Mouse (Mus musculus) stomach, embryonic 15.5 days (tissue): ENCODE measurements at regions not wholly inside any gene's neighbourhood (a gene's known extent, or its start where the extent isn't known, plus 50 kb on each side); places are given as distances from the start of the nearest gene placed in this dataset.

Experiments used
- ATAC-seq: fragments of 200-750 bp; cut with Nextera tagmentation; 2 replicates; pipeline ENCODE4 v1.8.0; 2017; ENCODE audit warnings: low read depth, moderate number of reproducible peaks, moderate TSS enrichment; ENCODE audit not compliant: insufficient read depth, low FRiP score
- H3K27ac ChIP-seq: fragments of 300-500 bp; sonication (generic); 2 replicates; pipeline ENCODE4 v1.5.1; 2015; ENCODE audit warnings: mild to moderate bottlenecking, inconsistent platforms
- H3K27me3 ChIP-seq: fragments of 300-500 bp; sonication (generic); replicated peaks from 2 replicates; pipeline ENCODE4 v1.6.1; 2015; ENCODE audit warnings: inconsistent platforms
- H3K36me3 ChIP-seq: fragments of 300-500 bp; sonication (generic); 2 replicates; pipeline ENCODE4 v1.6.1; 2015; ENCODE audit warnings: inconsistent platforms
- H3K4me1 ChIP-seq: fragments of 300-500 bp; sonication (generic); 2 replicates; pipeline ENCODE4 v1.6.1; 2015; ENCODE audit warnings: inconsistent platforms
- H3K4me2 ChIP-seq: fragments of 300-500 bp; sonication (generic); 2 replicates; pipeline ENCODE4 v1.6.1; 2015; ENCODE audit warnings: mild to moderate bottlenecking, inconsistent platforms
- H3K4me3 ChIP-seq: fragments of 300-500 bp; sonication (generic); replicated peaks from 2 replicates; pipeline ENCODE4 v1.5.1; 2015; ENCODE audit warnings: inconsistent platforms
- H3K9ac ChIP-seq: fragments of 300-500 bp; sonication (generic); 2 replicates; pipeline ENCODE4 v1.6.1; 2015; ENCODE audit warnings: inconsistent platforms
- H3K9me3 ChIP-seq: fragments of 300-500 bp; sonication (generic); 2 replicates; pipeline ENCODE4 v1.6.1; 2016; ENCODE audit warnings: inconsistent platforms
- WGBS: fragments of 180-500 bp; shearing (Covaris S2); methylation state at CpG from one replicate; pipeline ENCODE4 v1.1.7; 2015; 5-methylcytosine and 5-hydroxymethylcytosine counted together

DNA sequence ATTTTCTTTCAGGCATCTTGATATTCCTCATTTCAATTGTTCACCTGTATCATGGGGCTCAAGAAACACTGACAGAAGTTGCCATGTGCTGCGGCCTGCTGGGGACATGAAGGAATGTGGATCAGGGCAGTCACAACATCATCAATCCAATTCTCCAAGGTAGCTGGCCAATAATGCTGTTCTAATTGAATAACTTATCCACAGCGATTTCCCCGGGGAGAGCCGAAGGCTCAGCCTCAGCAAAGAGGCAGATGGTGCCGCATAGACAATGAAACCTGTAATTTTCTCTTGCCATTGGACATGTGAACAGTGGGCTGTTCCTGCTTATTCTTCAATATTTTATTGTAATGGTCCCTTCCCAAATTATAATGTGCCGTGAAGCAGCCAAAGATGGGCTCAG lies 429.1 kb upstream of the Klf12 start:
- no peaks in the 10 kb centered on the region for H3K27me3 ChIP-seq
- H3K36me3 ChIP-seq = no peaks in the 10 kb centered on the region
- no peaks in the 10 kb centered on the region for H3K4me1 ChIP-seq
- no peak overlapping the region for H3K4me3 ChIP-seq
- WGBS = 86% methylated on average over 6 of the region's 6 CpGs
- no peak for ATAC-seq
- H3K27ac ChIP-seq = no peak overlapping the region
- no peak overlapping the region for H3K9ac ChIP-seq
- no peak overlapping the region for H3K4me2 ChIP-seq
- no peaks in the 10 kb centered on the region for H3K9me3 ChIP-seq

DNA sequence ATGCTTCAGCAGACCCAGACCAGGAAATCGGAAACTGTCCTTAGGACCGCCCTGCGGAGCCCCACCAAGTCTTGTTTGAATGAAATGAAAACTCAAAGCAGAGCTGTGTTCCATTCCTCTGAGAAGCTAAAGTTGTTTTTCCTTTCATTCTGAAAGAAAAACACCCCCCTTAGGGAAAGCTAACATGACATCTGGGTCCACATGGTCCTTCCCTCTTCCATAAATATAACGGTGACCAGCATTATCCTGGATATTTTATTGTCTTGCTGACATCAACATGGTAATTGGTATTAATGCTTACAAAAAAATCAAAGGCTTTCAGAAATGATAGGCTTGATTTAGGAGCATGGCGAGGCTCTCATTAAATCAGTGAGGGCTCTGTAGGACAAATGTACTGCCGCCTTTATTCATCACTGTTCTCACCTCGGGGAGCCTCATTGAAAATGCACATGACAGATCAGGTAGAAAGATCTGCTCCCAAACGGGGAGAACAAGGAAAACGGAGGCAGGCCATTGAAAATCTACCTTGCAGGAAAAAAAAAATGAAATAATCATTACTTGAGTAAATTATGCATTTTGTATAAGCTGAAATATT lies 381.0 kb upstream of the Klf12 start:
- no peak overlapping the region for H3K4me2 ChIP-seq
- no peaks in the 10 kb centered on the region for H3K36me3 ChIP-seq
- no peak overlapping the region for H3K9ac ChIP-seq
- no peak overlapping the region for H3K27ac ChIP-seq
- ATAC-seq = no peak
- no peak overlapping the region for H3K4me3 ChIP-seq
- H3K9me3 ChIP-seq = no peaks in the 10 kb centered on the region
- WGBS = 54% methylated on average over 9 of the region's 9 CpGs
- no peaks in the 10 kb centered on the region for H3K4me1 ChIP-seq
- no peaks in the 10 kb centered on the region for H3K27me3 ChIP-seq

DNA sequence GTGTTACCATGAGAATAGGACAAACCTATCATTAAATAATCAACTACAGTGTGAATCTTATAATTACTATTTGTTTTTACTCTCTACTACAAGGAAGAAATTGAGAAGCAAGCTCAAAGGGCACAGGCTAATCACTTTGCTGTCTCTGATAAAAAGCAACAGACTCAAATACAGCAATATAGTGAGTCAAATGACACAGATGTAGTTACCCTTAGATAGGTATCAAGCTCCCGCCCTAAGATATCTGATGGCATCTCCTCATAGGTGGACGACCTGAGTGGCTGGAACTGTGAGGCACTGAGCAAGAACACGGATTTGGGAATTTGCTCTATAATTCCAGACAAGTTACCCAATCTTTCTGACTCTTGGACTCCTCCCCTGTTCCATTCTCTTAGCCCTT lies 379.7 kb upstream of the Klf12 start:
- Histone ChIP-seq H3K36me3 (no peaks in the 10 kb centered on the region), H3K9me3 (no peaks in the 10 kb centered on the region), H3K9ac (no peak overlapping the region), H3K27ac (no peak overlapping the region), H3K4me3 (no peak overlapping the region), H3K27me3 (no peaks in the 10 kb centered on the region), H3K4me2 (no peak overlapping the region), H3K4me1 (no peaks in the 10 kb centered on the region)
- WGBS = 71% methylated on average over 3 of the region's 3 CpGs
- no peak for ATAC-seq

DNA sequence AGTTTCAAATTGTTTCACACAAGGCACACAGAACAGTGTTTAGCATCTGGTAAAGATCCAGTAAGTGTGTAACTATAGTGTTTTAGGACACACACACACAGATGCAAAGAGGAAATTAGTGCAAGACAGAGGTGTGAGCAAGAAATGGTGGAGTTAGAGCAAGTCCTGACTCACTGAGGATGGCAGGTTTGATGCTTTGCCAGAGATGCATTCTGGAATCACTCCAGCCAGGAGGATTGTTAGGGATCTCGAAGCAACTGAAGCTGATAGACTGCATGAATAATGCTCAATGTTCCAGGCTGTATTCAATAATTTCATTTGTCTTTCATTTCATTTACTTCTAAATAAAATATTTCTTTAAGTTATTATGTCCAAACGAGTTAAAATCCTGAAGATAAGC lies 357.6 kb upstream of the Klf12 start:
- WGBS = 49% methylated on average over 2 of the region's 2 CpGs
- Histone ChIP-seq H3K4me2 (no peak overlapping the region), H3K4me1 (no peaks in the 10 kb centered on the region), H3K9me3 (no peaks in the 10 kb centered on the region), H3K9ac (no peak overlapping the region), H3K27me3 (no peaks in the 10 kb centered on the region), H3K4me3 (no peak overlapping the region), H3K27ac (no peak overlapping the region), H3K36me3 (no peaks in the 10 kb centered on the region)
- ATAC-seq = no peak

DNA sequence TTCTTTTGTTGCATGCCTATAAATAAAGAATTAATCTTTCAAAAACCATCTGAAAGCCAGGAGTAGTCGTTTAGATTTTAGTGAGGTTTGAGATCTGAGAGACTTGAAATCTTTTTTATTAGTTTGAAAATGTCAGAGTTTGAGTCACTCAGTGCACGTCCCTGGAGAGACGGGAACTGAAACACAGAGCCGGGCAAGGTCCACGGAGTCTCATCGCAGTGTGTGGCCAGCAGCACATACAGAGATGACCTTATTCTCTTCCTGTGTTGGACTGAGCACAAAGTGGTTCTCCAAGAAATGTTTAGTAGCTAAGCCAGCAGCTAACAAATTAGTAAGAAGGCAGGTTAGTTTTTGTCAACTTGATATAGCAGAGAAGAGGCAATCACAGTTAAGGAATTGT lies 350.0 kb upstream of the Klf12 start:
- WGBS = 66% methylated on average over 6 of the region's 6 CpGs
- no peaks in the 10 kb centered on the region for H3K27me3 ChIP-seq
- H3K27ac ChIP-seq = no peak overlapping the region
- H3K9ac ChIP-seq = no peak overlapping the region
- no peaks in the 10 kb centered on the region for H3K36me3 ChIP-seq
- no peak overlapping the region for H3K4me2 ChIP-seq
- ATAC-seq = no peak
- no peaks in the 10 kb centered on the region for H3K4me1 ChIP-seq
- no peak overlapping the region for H3K4me3 ChIP-seq
- H3K9me3 ChIP-seq = no peaks in the 10 kb centered on the region

DNA sequence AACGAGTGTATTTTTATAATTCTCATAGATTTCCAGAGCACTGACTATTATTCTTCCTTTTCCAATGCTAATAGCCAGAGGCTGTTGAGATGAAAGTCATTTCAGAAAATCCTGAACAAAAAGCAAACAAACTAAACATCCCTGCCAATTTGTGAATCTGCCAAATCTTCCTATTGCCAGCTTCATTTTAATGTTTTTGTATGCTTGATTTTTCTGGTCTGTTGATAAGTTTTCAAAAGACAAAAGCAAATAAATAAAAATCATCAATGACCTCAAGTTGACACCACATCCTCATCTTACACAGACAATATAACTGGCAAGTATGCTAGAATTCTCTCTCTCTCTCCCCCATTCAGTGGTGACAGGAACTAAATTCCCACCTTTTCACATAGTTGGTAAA lies 347.2 kb upstream of the Klf12 start:
- no peaks in the 10 kb centered on the region for H3K4me1 ChIP-seq
- no peak overlapping the region for H3K4me3 ChIP-seq
- no peaks in the 10 kb centered on the region for H3K9me3 ChIP-seq
- H3K4me2 ChIP-seq = no peak overlapping the region
- no peaks in the 10 kb centered on the region for H3K27me3 ChIP-seq
- 66% methylated on average over 1 of the region's 1 CpGs for WGBS
- ATAC-seq = no peak
- no peak overlapping the region for H3K27ac ChIP-seq
- H3K36me3 ChIP-seq = no peaks in the 10 kb centered on the region
- H3K9ac ChIP-seq = no peak overlapping the region

DNA sequence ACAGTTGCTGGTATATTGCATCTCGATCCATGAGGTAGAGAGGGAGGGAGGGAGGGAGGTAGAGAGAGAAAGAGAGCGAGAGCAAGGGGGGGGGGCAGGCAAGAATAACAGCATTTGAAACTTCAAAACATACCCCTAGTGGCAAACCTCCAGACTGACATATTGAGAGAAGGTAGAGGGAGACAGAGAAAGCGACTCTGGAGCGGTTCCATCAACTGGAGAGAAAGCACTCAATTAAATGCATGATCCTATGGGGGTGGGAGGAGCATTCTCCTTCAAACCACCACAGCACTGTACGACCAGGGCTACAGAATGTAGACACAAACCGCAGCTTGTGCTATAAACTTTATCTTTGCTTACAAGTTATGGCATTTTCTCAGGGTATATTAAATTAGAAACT lies 345.7 kb upstream of the Klf12 start:
- H3K27me3 ChIP-seq = no peaks in the 10 kb centered on the region
- H3K4me2 ChIP-seq = no peak overlapping the region
- ATAC-seq = no peak
- no peaks in the 10 kb centered on the region for H3K9me3 ChIP-seq
- H3K36me3 ChIP-seq = no peaks in the 10 kb centered on the region
- no peak overlapping the region for H3K27ac ChIP-seq
- no peak overlapping the region for H3K4me3 ChIP-seq
- H3K9ac ChIP-seq = no peak overlapping the region
- 61% methylated on average over 6 of the region's 6 CpGs for WGBS
- H3K4me1 ChIP-seq = no peaks in the 10 kb centered on the region

DNA sequence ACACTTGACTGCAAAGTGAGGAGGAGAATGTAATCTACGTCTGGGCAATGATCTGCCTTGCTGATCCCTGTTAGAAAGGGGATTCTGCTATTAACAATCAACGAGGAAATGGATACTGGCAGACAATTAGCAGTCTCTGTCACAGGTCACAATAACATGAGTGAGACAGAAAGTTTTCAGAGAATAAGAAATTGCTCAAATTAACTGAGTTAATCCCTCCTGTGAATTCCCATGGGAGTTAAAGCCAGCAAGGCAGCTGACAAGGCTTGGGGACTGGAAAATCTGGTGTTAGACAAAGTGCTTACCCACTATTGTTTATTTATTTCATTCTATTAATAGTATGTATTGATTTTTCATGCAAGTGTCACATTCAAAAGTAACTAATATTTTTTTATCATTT lies 343.0 kb upstream of the Klf12 start:
- 54% methylated on average over 2 of the region's 2 CpGs for WGBS
- H3K4me3 ChIP-seq = no peak overlapping the region
- H3K9ac ChIP-seq = no peak overlapping the region
- no peaks in the 10 kb centered on the region for H3K4me1 ChIP-seq
- no peak for ATAC-seq
- H3K9me3 ChIP-seq = no peaks in the 10 kb centered on the region
- no peaks in the 10 kb centered on the region for H3K27me3 ChIP-seq
- no peak overlapping the region for H3K4me2 ChIP-seq
- H3K27ac ChIP-seq = no peak overlapping the region
- H3K36me3 ChIP-seq = no peaks in the 10 kb centered on the region

DNA sequence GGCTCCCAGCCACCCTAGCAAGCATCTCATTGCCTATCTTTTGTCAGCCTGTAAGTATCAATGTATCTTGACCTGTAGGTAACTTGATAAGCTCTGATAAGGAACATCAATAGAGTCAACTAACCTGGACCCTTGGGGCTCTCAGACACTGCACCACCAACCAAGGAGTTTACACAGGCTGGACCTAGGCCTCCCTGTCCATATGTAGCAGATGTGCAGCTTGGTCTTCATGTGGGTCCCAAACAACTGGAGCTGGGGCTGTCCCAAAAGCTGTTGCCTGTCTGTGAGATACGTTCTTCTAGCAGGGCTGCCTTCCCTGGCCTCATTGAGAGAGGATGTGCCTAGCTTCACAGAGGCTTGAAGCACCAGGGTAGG lies 335.2 kb upstream of the Klf12 start:
- Histone ChIP-seq H3K4me2 (no peak overlapping the region), H3K4me1 (no peaks in the 10 kb centered on the region), H3K27me3 (no peaks in the 10 kb centered on the region), H3K27ac (no peak overlapping the region), H3K4me3 (no peak overlapping the region), H3K9me3 (no peaks in the 10 kb centered on the region), H3K9ac (no peak overlapping the region), H3K36me3 (no peaks in the 10 kb centered on the region)
- no peak for ATAC-seq
- 73% methylated on average over 1 of the region's 1 CpGs for WGBS

DNA sequence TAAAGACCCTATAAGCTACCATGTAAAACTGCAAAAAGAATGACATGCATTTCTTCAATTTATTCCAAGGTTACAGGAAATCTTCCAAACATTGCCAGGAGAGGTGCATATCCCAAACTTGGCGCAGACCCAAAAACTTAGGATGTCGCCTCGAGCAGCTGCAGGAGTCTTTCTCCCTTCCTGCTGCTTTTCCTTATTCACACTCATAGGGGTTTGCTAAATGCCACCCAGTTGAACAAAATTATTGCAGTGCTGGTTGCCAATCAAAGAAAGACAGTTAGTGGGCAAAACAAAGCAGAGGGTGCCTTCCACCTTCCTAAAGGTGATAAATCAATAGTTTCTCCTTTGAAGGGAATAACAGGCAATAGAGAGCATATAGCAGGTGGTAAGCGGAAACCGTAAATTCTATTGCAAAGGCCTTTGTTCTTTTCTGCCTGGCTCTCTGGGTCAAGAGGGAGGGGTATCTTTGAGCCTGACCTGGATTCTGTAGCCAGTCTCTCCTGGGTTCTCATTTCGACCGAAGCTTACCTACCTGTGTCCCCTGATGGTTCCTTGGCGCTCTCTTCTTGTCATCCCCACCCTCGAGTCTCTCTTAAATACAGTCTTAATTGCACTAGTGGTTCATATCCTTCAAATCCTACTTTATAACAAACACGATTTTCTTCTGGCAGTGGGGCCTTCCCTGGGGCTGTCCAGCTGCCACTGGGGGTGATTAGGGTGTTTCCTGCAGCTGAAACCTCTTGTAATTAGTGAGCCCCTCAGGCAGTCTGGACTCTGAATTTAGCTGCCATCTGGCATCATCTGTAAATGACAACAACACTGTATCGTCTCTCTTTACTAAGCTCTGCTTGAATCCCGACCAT lies 334.5 kb upstream of the Klf12 start:
- ATAC-seq = no peak
- Histone ChIP-seq H3K27ac (no peak overlapping the region), H3K4me2 (no peak overlapping the region), H3K9me3 (no peaks in the 10 kb centered on the region), H3K4me3 (no peak overlapping the region), H3K4me1 (no peaks in the 10 kb centered on the region), H3K9ac (no peak overlapping the region), H3K36me3 (no peaks in the 10 kb centered on the region), H3K27me3 (no peaks in the 10 kb centered on the region)
- 65% methylated on average over 12 of the region's 12 CpGs for WGBS

DNA sequence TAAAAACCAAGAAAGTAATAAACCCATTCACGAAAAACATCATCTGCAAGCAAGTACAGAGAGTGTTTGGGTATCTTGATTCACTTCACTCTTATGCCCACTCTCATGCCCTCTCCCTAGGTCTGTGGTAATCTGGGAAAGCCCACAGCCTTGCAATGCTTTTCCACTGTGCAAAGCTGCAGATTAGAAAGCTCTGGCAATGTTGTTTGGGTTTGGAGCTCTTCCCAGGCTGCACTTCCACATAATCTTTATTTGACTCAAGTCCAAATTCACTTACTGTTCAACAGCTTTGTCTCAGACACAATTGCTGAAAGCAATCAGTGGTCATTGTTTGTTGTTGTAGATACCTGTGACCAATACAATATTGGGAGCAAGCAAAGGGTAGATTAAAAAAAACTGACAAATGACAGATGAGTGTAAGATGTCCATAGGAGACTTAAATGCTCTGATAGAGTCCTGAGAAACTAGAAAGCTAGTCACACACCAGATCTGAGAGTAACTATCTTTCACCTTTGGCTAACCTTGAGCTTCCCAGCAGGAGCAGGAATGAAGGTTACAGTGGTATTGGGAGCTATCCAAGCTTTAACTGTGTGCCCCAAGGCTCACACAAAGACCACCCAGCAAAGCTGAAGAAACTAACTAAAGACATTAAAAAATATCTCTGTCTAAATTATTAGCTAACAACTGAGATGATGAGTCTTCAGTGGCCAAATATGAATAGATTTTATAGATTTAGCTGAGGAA lies 325.7 kb upstream of the Klf12 start:
- Histone ChIP-seq H3K36me3 (no peaks in the 10 kb centered on the region), H3K9me3 (no peaks in the 10 kb centered on the region), H3K4me1 (no peaks in the 10 kb centered on the region), H3K27me3 (no peaks in the 10 kb centered on the region), H3K4me3 (no peak overlapping the region), H3K9ac (no peak overlapping the region), H3K27ac (no peak overlapping the region), H3K4me2 (no peak overlapping the region)
- no peak for ATAC-seq
- 76% methylated on average over 1 of the region's 1 CpGs for WGBS

DNA sequence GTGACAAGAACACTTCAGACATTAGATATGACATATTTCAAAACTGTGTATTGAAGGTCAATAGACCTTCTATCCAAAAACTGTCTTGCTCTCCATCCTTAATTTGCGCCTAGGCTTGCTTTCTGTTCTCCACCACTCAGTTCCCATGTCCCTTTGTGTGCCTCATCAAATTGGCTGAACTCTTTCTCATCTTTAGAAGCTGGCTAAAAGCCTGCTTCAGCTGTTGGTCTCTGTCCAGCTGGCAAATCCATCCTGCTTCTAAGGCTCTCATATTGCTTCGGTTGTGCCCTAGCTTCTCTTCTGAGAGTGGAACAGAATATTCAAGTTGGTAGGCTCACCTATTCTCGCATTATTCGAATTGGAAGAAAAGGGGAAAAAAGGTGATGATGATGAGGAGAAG lies 322.6 kb upstream of the Klf12 start:
- Histone ChIP-seq H3K9ac (no peak overlapping the region), H3K4me2 (no peak overlapping the region), H3K9me3 (no peaks in the 10 kb centered on the region), H3K27me3 (no peaks in the 10 kb centered on the region), H3K4me3 (no peak overlapping the region), H3K36me3 (no peaks in the 10 kb centered on the region), H3K4me1 (no peaks in the 10 kb centered on the region), H3K27ac (no peak overlapping the region)
- 79% methylated on average over 4 of the region's 4 CpGs for WGBS
- ATAC-seq = no peak
